Mouse (Mus musculus): ENCODE results near the gene Itga9. TPM values are rescaled to one million over a fixed set of nuclear protein-coding genes. Genes with fewer than 3 reads are reported as not detected.
"Not testable (repeated sequence)": the region's sequence is repeated elsewhere in the genome, so short reads cannot be mapped to it uniquely, and the experiment has no call there.

Gene Itga9
- polyA plus RNA-seq, 1 experiment from 2014 or later: 6.3 TPM

GRCm38 (mm10) chr9:118592585-118593249, 13.8 kb upstream of the Itga9 start:
- Histone ChIP-seq H3K4me3 (ENCODE audit: low read depth, low read length) (no peak overlapping the region), H3K4me1 (replicated peaks; ENCODE audit: control insufficient read depth, insufficient read depth, low read length) (no peaks in the 10 kb centered on the region), H3K36me3 (ENCODE audit: control insufficient read depth, insufficient read depth, low read length) (no peaks in the 10 kb centered on the region), H3K9me3 (ENCODE audit: control insufficient read depth, low read length) (no peaks in the 10 kb centered on the region), H3K4me2 (replicated peaks; ENCODE audit: low read depth, low read length) (no peak overlapping the region), H3K27ac (ENCODE audit: low read depth, low read length) (no peak overlapping the region), H3K27me3 (ENCODE audit: control insufficient read depth, insufficient read depth, low read length) (no peaks in the 10 kb centered on the region), H3K9ac (ENCODE audit: low read depth, low read length) (no peak overlapping the region)
- ATAC-seq (ENCODE audit: low FRiP score): peak; percentile 56; the same call in 1 of the 2 replicates
- DNase-seq (ENCODE audit: low spot score): peak; percentile 54
- 39% methylated on average over 13 of the region's 13 CpGs for WGBS

DNA sequence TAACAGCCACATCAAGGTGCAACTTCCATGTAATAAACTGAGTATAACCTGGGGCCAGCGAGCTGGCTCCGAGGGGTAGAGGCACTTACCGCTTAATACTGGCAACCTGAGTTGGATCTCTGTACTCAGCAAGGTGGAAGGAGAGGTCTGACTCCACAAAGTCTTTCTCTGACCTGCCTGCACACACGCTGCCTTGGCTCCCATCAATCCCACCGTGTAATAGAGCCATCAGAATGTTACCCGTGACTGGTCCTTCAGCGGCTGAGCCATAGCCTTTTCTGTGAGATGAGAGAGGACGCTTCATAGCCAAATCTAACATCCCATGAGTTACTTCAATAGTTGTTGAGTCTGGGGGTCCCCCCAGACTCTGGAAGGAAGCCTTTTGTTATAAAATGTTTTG, 13.0 kb upstream of the Itga9 start:
- ATAC-seq (ENCODE audit: low FRiP score) (no peak), DNase-seq (ENCODE audit: low spot score) (no peak)
- no peaks in the 10 kb centered on the region for H3K36me3 ChIP-seq (ENCODE audit: control insufficient read depth, insufficient read depth, low read length)
- 84% methylated on average over 8 of the region's 8 CpGs for WGBS
- no peak overlapping the region for H3K4me2 ChIP-seq (replicated peaks; ENCODE audit: low read depth, low read length)
- no peaks in the 10 kb centered on the region for H3K27me3 ChIP-seq (ENCODE audit: control insufficient read depth, insufficient read depth, low read length)
- no peaks in the 10 kb centered on the region for H3K9me3 ChIP-seq (ENCODE audit: control insufficient read depth, low read length)
- H3K27ac ChIP-seq (ENCODE audit: low read depth, low read length): no peak overlapping the region
- no peaks in the 10 kb centered on the region for H3K4me1 ChIP-seq (replicated peaks; ENCODE audit: control insufficient read depth, insufficient read depth, low read length)
- no peak overlapping the region for H3K4me3 ChIP-seq (ENCODE audit: low read depth, low read length)
- H3K9ac ChIP-seq (ENCODE audit: low read depth, low read length): no peak overlapping the region

DNA sequence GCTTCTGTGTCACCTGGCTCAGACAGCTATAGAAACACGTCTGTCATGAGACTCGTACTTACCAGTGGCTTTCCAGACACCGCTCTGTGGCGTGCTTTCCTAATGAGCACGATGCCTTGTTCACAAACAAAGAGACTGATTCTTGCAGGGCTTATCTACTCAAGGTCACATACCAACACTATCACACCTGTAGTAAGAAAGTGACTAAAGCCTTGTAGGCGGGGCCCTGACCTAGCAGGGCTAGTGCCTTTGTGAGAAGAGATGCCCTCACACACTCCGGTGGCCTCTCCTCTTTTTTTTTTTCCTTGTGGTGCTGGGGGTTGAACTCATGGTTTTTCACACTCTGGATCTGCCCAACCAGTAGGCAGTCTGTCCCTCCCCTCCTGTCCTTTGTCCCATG, 9.7 kb upstream of the Itga9 start:
- H3K4me1 ChIP-seq (replicated peaks; ENCODE audit: control insufficient read depth, insufficient read depth, low read length): no peaks in the 10 kb centered on the region
- no peak overlapping the region for H3K4me3 ChIP-seq (ENCODE audit: low read depth, low read length)
- DNase-seq (ENCODE audit: low spot score): no peak
- no peak overlapping the region for H3K4me2 ChIP-seq (replicated peaks; ENCODE audit: low read depth, low read length)
- H3K27me3 ChIP-seq (ENCODE audit: control insufficient read depth, insufficient read depth, low read length): no peaks in the 10 kb centered on the region
- no peaks in the 10 kb centered on the region for H3K9me3 ChIP-seq (ENCODE audit: control insufficient read depth, low read length)
- no peak overlapping the region for H3K9ac ChIP-seq (ENCODE audit: low read depth, low read length)
- ATAC-seq (ENCODE audit: low FRiP score): no peak
- H3K27ac ChIP-seq (ENCODE audit: low read depth, low read length): no peak overlapping the region
- no peaks in the 10 kb centered on the region for H3K36me3 ChIP-seq (ENCODE audit: control insufficient read depth, insufficient read depth, low read length)
- WGBS: 85% methylated on average over 7 of the region's 7 CpGs

GRCm38 (mm10) chr9:118600393-118600792, 6.1 kb upstream of the Itga9 start:
- H3K27ac ChIP-seq (ENCODE audit: low read depth, low read length); H3K27me3 ChIP-seq (ENCODE audit: control insufficient read depth, insufficient read depth, low read length); DNase-seq (ENCODE audit: low spot score); H3K9me3 ChIP-seq (ENCODE audit: control insufficient read depth, low read length); H3K4me1 ChIP-seq (replicated peaks; ENCODE audit: control insufficient read depth, insufficient read depth, low read length); H3K36me3 ChIP-seq (ENCODE audit: control insufficient read depth, insufficient read depth, low read length); H3K4me2 ChIP-seq (replicated peaks; ENCODE audit: low read depth, low read length); H3K4me3 ChIP-seq (ENCODE audit: low read depth, low read length); ATAC-seq (ENCODE audit: low FRiP score); H3K9ac ChIP-seq (ENCODE audit: low read depth, low read length): not testable (repeated sequence)
- WGBS: 92% methylated on average over 3 of the region's 3 CpGs

DNA sequence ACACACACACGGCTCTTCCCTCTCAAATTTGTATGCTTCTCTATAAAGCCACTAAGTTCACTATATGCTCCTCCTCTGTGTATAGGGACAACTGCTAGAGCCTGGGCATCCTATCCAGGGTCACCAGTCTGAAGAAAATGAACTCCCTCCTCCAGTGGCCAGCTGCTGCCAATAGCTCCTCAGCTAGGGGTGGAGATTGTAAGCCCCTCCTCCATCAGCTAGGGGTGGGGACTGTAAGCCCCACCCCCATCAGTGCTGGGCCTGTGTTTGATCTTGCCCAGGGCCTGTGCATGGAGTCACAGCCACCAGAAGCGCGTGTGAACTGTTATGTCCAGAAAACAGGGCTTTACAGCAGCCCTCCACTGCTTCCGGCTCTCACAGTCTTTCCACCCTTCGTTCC, 3.9 kb upstream of the Itga9 start:
- H3K36me3 ChIP-seq (ENCODE audit: control insufficient read depth, insufficient read depth, low read length): no peaks in the 10 kb centered on the region
- no peak for ATAC-seq (ENCODE audit: low FRiP score)
- no peak overlapping the region for H3K27ac ChIP-seq (ENCODE audit: low read depth, low read length)
- H3K9ac ChIP-seq (ENCODE audit: low read depth, low read length): no peak overlapping the region
- peaks cover 6% of the 10 kb centered on the region for H3K4me1 ChIP-seq (replicated peaks; ENCODE audit: control insufficient read depth, insufficient read depth, low read length)
- no peaks in the 10 kb centered on the region for H3K9me3 ChIP-seq (ENCODE audit: control insufficient read depth, low read length)
- H3K4me3 ChIP-seq (ENCODE audit: low read depth, low read length): no peak overlapping the region
- no peak overlapping the region for H3K4me2 ChIP-seq (replicated peaks; ENCODE audit: low read depth, low read length)
- WGBS: 81% methylated on average over 5 of the region's 5 CpGs
- DNase-seq (ENCODE audit: low spot score): no peak
- peaks cover 3% of the 10 kb centered on the region; the same call in 1 of the 2 replicates for H3K27me3 ChIP-seq (ENCODE audit: control insufficient read depth, insufficient read depth, low read length)

- H3K4me1 ChIP-seq (replicated peaks; ENCODE audit: control insufficient read depth, insufficient read depth, low read length): peaks cover 6% of the 10 kb centered on the region
- peak overlapping the region; percentile 95 for H3K4me2 ChIP-seq (replicated peaks; ENCODE audit: low read depth, low read length)
- ATAC-seq (ENCODE audit: low FRiP score): peak; percentile 73
- H3K9me3 ChIP-seq (ENCODE audit: control insufficient read depth, low read length): no peaks in the 10 kb centered on the region
- no peaks in the 10 kb centered on the region for H3K36me3 ChIP-seq (ENCODE audit: control insufficient read depth, insufficient read depth, low read length)
- H3K27me3 ChIP-seq (ENCODE audit: control insufficient read depth, insufficient read depth, low read length): peaks cover 8% of the 10 kb centered on the region
- H3K4me3 ChIP-seq (ENCODE audit: low read depth, low read length): peak overlapping the region; percentile 64
- 0 out of 2 replicates have a peak overlapping the region, but pooled peaks have one; percentile 36 for H3K27ac ChIP-seq (ENCODE audit: low read depth, low read length)
- under 1% methylated on average over 39 of the region's 68 CpGs for WGBS
- DNase-seq (ENCODE audit: low spot score): peak; percentile 63
- peak overlapping the region; percentile 84 for H3K9ac ChIP-seq (ENCODE audit: low read depth, low read length)
Measured at GRCm38 (mm10) chr9:118606817-118607371, 404 bp downstream of the Itga9 start.

DNA sequence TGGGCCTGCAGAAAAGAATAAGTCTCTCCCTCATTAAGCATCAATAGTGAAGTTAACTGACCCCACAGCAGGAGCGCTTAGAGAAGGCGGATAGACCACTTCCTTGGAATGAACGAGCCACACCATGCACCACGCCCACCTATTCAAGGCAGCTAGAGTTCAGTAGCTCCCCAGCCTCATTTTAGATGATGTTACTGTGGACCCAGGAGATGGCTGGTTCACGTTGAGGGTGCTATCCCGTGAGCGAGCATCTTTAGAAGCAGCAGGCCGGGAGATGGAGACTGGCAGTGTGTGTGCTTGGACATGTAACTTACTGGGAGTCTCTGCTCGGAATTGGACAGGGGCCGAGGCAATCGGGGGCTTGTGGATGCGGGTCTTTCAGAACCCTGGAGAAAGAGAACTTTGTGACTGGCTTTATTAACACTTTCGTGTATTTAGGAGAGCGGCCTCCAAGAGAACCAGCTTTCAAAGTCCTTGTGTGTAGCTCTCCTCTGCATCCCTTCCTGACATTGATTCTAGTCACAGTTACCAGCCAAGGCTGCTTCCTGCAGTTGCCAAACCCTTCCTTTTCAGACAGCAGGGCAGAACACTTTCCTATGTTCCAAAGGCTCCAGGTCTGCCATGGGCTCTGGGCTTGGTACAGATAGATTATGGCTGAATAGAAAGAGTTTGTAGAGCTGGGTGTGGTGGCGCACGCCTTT, 1.4 kb downstream of the Itga9 start:
- Histone ChIP-seq H3K9me3 (ENCODE audit: control insufficient read depth, low read length) (no peaks in the 10 kb centered on the region), H3K36me3 (ENCODE audit: control insufficient read depth, insufficient read depth, low read length) (no peaks in the 10 kb centered on the region), H3K4me2 (replicated peaks; ENCODE audit: low read depth, low read length) (no peak overlapping the region), H3K4me1 (replicated peaks; ENCODE audit: control insufficient read depth, insufficient read depth, low read length) (peaks cover 6% of the 10 kb centered on the region), H3K27ac (ENCODE audit: low read depth, low read length) (no peak overlapping the region), H3K9ac (ENCODE audit: low read depth, low read length) (no peak overlapping the region), H3K4me3 (ENCODE audit: low read depth, low read length) (no peak overlapping the region), H3K27me3 (ENCODE audit: control insufficient read depth, insufficient read depth, low read length) (peaks cover 10% of the 10 kb centered on the region)
- no peak for ATAC-seq (ENCODE audit: low FRiP score)
- peak; percentile 38 for DNase-seq (ENCODE audit: low spot score)
- 35% methylated on average over 16 of the region's 16 CpGs for WGBS

DNA sequence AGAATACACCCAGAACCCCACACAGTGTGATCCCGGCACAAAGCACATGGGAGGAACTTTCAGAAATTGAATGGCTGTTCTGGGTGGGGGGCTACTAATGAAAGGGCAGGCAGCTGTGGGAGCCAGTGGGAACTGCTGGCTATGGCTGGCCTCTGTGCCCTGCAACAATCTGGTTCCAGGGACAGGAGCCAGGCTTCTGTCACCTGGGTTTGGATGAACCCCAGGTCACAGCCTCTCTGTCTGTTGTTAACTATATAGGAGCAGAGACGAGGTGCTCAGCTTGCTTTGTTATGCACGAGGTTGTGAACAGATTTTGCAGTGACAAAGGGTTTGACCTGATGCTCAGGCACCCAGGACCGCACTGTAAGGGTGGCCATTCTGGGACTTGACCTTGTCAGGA, 2.1 kb downstream of the Itga9 start:
- H3K9me3 ChIP-seq (ENCODE audit: control insufficient read depth, low read length): no peaks in the 10 kb centered on the region
- ATAC-seq (ENCODE audit: low FRiP score) (no peak), DNase-seq (ENCODE audit: low spot score) (no peak)
- H3K4me2 ChIP-seq (replicated peaks; ENCODE audit: low read depth, low read length): no peak overlapping the region
- 39% methylated on average over 4 of the region's 4 CpGs for WGBS
- peaks cover 10% of the 10 kb centered on the region for H3K27me3 ChIP-seq (ENCODE audit: control insufficient read depth, insufficient read depth, low read length)
- peaks cover 6% of the 10 kb centered on the region for H3K4me1 ChIP-seq (replicated peaks; ENCODE audit: control insufficient read depth, insufficient read depth, low read length)
- H3K27ac ChIP-seq (ENCODE audit: low read depth, low read length): no peak overlapping the region
- H3K36me3 ChIP-seq (ENCODE audit: control insufficient read depth, insufficient read depth, low read length): no peaks in the 10 kb centered on the region
- H3K4me3 ChIP-seq (ENCODE audit: low read depth, low read length): no peak overlapping the region
- H3K9ac ChIP-seq (ENCODE audit: low read depth, low read length): no peak overlapping the region

GRCm38 (mm10) chr9:118610060-118610459, 3.6 kb downstream of the Itga9 start:
- DNase-seq (ENCODE audit: low spot score): no peak
- no peak overlapping the region for H3K27ac ChIP-seq (ENCODE audit: low read depth, low read length)
- no peaks in the 10 kb centered on the region for H3K9me3 ChIP-seq (ENCODE audit: control insufficient read depth, low read length)
- no peak for ATAC-seq (ENCODE audit: low FRiP score)
- H3K4me1 ChIP-seq (replicated peaks; ENCODE audit: control insufficient read depth, insufficient read depth, low read length): peaks cover 6% of the 10 kb centered on the region
- H3K4me3 ChIP-seq (ENCODE audit: low read depth, low read length): no peak overlapping the region
- H3K36me3 ChIP-seq (ENCODE audit: control insufficient read depth, insufficient read depth, low read length): no peaks in the 10 kb centered on the region
- 65% methylated on average over 10 of the region's 10 CpGs for WGBS
- no peak overlapping the region for H3K4me2 ChIP-seq (replicated peaks; ENCODE audit: low read depth, low read length)
- H3K27me3 ChIP-seq (ENCODE audit: control insufficient read depth, insufficient read depth, low read length): peaks cover 10% of the 10 kb centered on the region
- no peak overlapping the region for H3K9ac ChIP-seq (ENCODE audit: low read depth, low read length)

Data from hindbrain, embryonic 11.5 days (tissue).